1 mouse cellular context compared by ENCODE assay signal in the genomic region with DNA sequence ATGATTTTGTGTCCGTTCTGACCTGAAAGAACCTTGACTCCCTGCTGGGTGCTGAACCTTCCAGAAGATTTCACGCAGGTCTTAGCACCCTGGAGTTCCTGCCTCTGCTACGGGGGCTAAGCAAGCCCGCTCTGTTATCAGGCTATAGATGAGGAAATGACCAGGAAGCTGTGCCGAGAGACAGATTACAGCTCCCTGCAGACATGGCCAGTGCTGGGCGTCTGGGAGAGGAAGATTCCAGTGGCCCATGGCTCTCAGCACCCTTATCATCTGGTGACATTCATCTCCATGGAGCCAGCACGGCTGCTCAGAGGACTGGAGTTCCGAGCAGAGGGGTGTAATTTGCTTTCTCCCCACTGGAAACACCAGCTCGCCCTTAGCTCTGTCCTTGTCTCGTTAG.
A peak's percentile ranks its signal among the peaks of the same experiment; 100 is the strongest.
TF ChIP-seq lines count a peak whose summit lies in the region.

No protein-coding gene starts in this region.

TF ChIP-seq in MEL, 35 proteins besides CTCF, POLR2A, EP300 and RAD21 (continued from another document):
- peak; percentile 56; the same call in 1 of the 2 replicates for TF ChIP-seq MAZ (IDR thresholded peaks at IDR 0.05; ENCODE audit: low read depth, low read length)
- TF ChIP-seq GATA1 (IDR thresholded peaks at IDR 0.05; ENCODE audit: low read depth, low read length): peak; percentile 98
- TF ChIP-seq RCOR1 (IDR thresholded peaks at IDR 0.05; ENCODE audit: low read depth, low read length): peak; percentile 88; the same call in 1 of the 2 replicates
- TF ChIP-seq MXI1 (IDR thresholded peaks at IDR 0.05; ENCODE audit: low read depth, low read length): 0 out of 2 replicates have a peak, but pooled peaks have one; percentile 47
- TF ChIP-seq BHLHE40 (IDR thresholded peaks at IDR 0.05; ENCODE audit: borderline replicate concordance, low read depth, low read length): peak; percentile 56; the same call in 1 of the 2 replicates
- TF ChIP-seq MAX (IDR thresholded peaks at IDR 0.05; ENCODE audit: low read length): 0 out of 2 replicates have a peak, but pooled peaks have one; percentile 12
- peak; percentile 100 for TF ChIP-seq TAL1 (IDR thresholded peaks at IDR 0.05; ENCODE audit: low read length)
- TF ChIP-seq ZMIZ1 (IDR thresholded peaks at IDR 0.05; ENCODE audit: low read depth, low read length): no peak
- no peak for TF ChIP-seq GABPA (IDR thresholded peaks at IDR 0.05; ENCODE audit: low read depth, low read length)
- peak; percentile 61; the same call in 1 of the 2 replicates for TF ChIP-seq MYC (IDR thresholded peaks at IDR 0.05; ENCODE audit: low read depth, low read length)
- TF ChIP-seq SIN3A (IDR thresholded peaks at IDR 0.05; ENCODE audit: low read length): peak; percentile 57; the same call in 1 of the 2 replicates
- TF ChIP-seq TBP (IDR thresholded peaks at IDR 0.05; ENCODE audit: low read depth, low read length): no peak; the same call in 1 of the 2 replicates
- TF ChIP-seq NRF1 (IDR thresholded peaks at IDR 0.05; ENCODE audit: insufficient read depth, low read depth, low read length, poor library complexity, severe bottlenecking): no peak
- peak; percentile 14; the same call in 1 of the 2 replicates for TF ChIP-seq NELFE (IDR thresholded peaks at IDR 0.05; ENCODE audit: low read depth, low read length)
- TF ChIP-seq ETS1 (IDR thresholded peaks at IDR 0.05; ENCODE audit: low read depth, low read length): peak; percentile 86
TF ChIP-seq in MEL: peak in this region for 18.
